ENCODE assay signal across 34 mouse cellular contexts in genomic region chr7:46837073-46837472, GRCm38 (mm10). TPM values are rescaled to one million over a fixed set of nuclear protein-coding genes. Genes with fewer than 3 reads are reported as not detected.
A peak's percentile ranks its signal among the peaks of the same experiment; 100 is the strongest.
DNase-seq lines count a peak whose midpoint lies in the region; TF ChIP-seq lines count a peak whose summit lies in the region.
"Had no signal": no experiment of that assay in that cellular context is flagged by ENCODE, and none has a peak within 500 bp of the region (broad histone marks: within the 10 kb centered on the region; RNA-seq: fewer than 3 reads in every experiment).

No protein-coding gene starts in this region.

- no peaks in the 10 kb centered on the region for H3K79me2 ChIP-seq in heart, adult 2 months (replicated peaks; ENCODE audit: control insufficient read depth, insufficient read depth, low read length)

- H3K27ac ChIP-seq in heart, adult 2 months: peak overlapping the region; percentile 84
- H3K27ac ChIP-seq in layer of hippocampus, adult 2 months: peak overlapping the region; percentile 93; the same call in 1 of the 2 replicates
- H3K27ac ChIP-seq in thymus, adult 2 months (ENCODE audit: control insufficient read depth, insufficient read depth, low read length): no peak overlapping the region
- H3K27ac ChIP-seq: forebrain, embryonic 12.5 days had no signal

- no peaks in the 10 kb centered on the region for H3K36me3 ChIP-seq in heart, adult 2 months (ENCODE audit: control insufficient read depth, insufficient read depth, low read length)
- H3K36me3 ChIP-seq in thymus, adult 2 months (ENCODE audit: control insufficient read depth, insufficient read depth, low read length): no peaks in the 10 kb centered on the region
- H3K36me3 ChIP-seq: embryonic facial prominence, embryonic 13.5 days; forebrain, embryonic 12.5 days; G1E; heart, embryonic 12.5 days; intestine, embryonic 15.5 days; kidney, embryonic 15.5 days; limb, embryonic 10.5 days; neural tube, embryonic 15.5 days had no signal

- WGBS in heart, adult 2 months: 84% methylated on average over 5 of the region's 5 CpGs
- WGBS in thymus, adult 2 months: 89% methylated on average over 5 of the region's 5 CpGs

- H3K4me1 ChIP-seq in heart, adult 2 months (ENCODE audit: control insufficient read depth, insufficient read depth, low read length): peaks cover 19% of the 10 kb centered on the region
- peaks cover 48% of the 10 kb centered on the region for H3K4me1 ChIP-seq in thymus, adult 2 months (replicated peaks; ENCODE audit: control insufficient read depth, insufficient read depth, low read length)

- no peak for TF ChIP-seq CTCF in heart, adult 2 months (IDR thresholded peaks at IDR 0.05)
- no peak for TF ChIP-seq CTCF in layer of hippocampus, adult 2 months (conservative IDR thresholded peaks at IDR 0.05)
- TF ChIP-seq CTCF in thymus, adult 2 months (IDR thresholded peaks at IDR 0.05; ENCODE audit: borderline replicate concordance, control insufficient read depth, extremely low read depth, insufficient read depth, low read length, poor library complexity): no peak

- H3K4me3 ChIP-seq in heart, adult 2 months: no peak overlapping the region
- no peak overlapping the region for H3K4me3 ChIP-seq in layer of hippocampus, adult 2 months
- no peak overlapping the region for H3K4me3 ChIP-seq in thymus, adult 2 months (ENCODE audit: control insufficient read depth, insufficient read depth, low read length)
- H3K4me3 ChIP-seq: erythroblast, embryonic 14.5 days; forebrain, embryonic 12.5 days; heart, embryonic 12.5 days; intestine, embryonic 15.5 days; kidney, embryonic 15.5 days; limb, embryonic 10.5 days; neural tube, embryonic 15.5 days had no signal

- H3K27me3 ChIP-seq in heart, adult 2 months (ENCODE audit: control insufficient read depth, insufficient read depth, low read length): no peaks in the 10 kb centered on the region
- no peaks in the 10 kb centered on the region for H3K27me3 ChIP-seq in thymus, adult 2 months (ENCODE audit: control insufficient read depth, insufficient read depth, low read length)
- H3K27me3 ChIP-seq: CH12.LX; heart, embryonic 12.5 days; intestine, embryonic 15.5 days; neural tube, embryonic 15.5 days; Patski had no signal

- DNase-seq in heart, adult 2 months: no peak
- no peak for DNase-seq in heart, postnatal 14 days
- no peak for DNase-seq in layer of hippocampus, adult 2 months (ENCODE audit: low spot score in 2 of 2)
- no peak for DNase-seq in layer of hippocampus, postnatal 10 days (ENCODE audit: low spot score in 2 of 2)
- DNase-seq in thymus, postnatal 0 days (ENCODE audit: low spot score): peak; percentile 14
- DNase-seq in thymus, adult 2 months: no peak
- DNase-seq in adrenal gland, postnatal 25 days: no peak
- DNase-seq: B cell, adult 2 months; cerebellum, adult 2 months; cerebellum, postnatal 36 days; embryo, embryonic 11 days; gastrocnemius, postnatal 10 days; heart, postnatal 10 days; lung, adult 2 months; lung, postnatal 36 days; right cerebral cortex, adult 18-20 months; right cerebral cortex, postnatal 4 days had no signal

- TF ChIP-seq EP300 in heart, adult 2 months (IDR thresholded peaks at IDR 0.05; ENCODE audit: insufficient read depth, low read depth, low read length): no peak

- no peak overlapping the region for H3K9ac ChIP-seq in heart, adult 2 months (ENCODE audit: low read depth, low read length)
- H3K9ac ChIP-seq: forebrain, embryonic 12.5 days; hindbrain, embryonic 14.5 days; intestine, embryonic 15.5 days; kidney, embryonic 15.5 days; neural tube, embryonic 15.5 days had no signal

- intact Hi-C loops in heart, adult 2 months (cut with DNase I): no loop called here
- intact Hi-C loops in heart, postnatal 14 days (cut with DNase I): no loop called here

- TF ChIP-seq POLR2A in heart, adult 2 months (IDR thresholded peaks at IDR 0.05; ENCODE audit: insufficient read depth, low read depth, low read length): no peak
- no peak for TF ChIP-seq POLR2A in thymus, adult 2 months (IDR thresholded peaks at IDR 0.05; ENCODE audit: control insufficient read depth, extremely low read depth, insufficient read depth, low read length, poor library complexity)

RNA-seq across cellular contexts. Expression of gene Ldha, which starts 4.2 kb away (rescaled TPM):
- total RNA-seq in heart, adult 2 months (2021): 100 to 1,000 TPM; 738 to 741 TPM
- 674 and 1,134 TPM in 2 replicates for polyA plus RNA-seq in heart, adult 2 months (2012; rRNA removed)
- 100 to 1,000 TPM; 746 to 778 TPM for total RNA-seq in heart, postnatal 14 days (2021)
- 100 to 1,000 TPM; 280 to 297 TPM for total RNA-seq in layer of hippocampus, adult 2 months (2021)
- total RNA-seq in layer of hippocampus, postnatal 10 days (2021): 100 to 1,000 TPM; 430 to 445 TPM
- 1,216 and 1,339 TPM in 2 replicates for polyA plus RNA-seq in thymus, postnatal 0 days (2015; fragmentation: Nextera tagmentation; extraction: Ambion mirVana)
- polyA plus RNA-seq in thymus, adult 2 months (2012; rRNA removed): 600 and 660 TPM in 2 replicates
- total RNA-seq in adrenal gland, postnatal 25 days (2021): 283 and 320 TPM in 2 replicates

RNA-seq across cellular contexts. Expression of gene Ldhc, which starts 23.9 kb away (rescaled TPM):
- total RNA-seq in heart, adult 2 months (2021): not detected
- polyA plus RNA-seq in heart, adult 2 months (2012; rRNA removed): 1.1 and 2.3 TPM in 2 replicates
- not detected for total RNA-seq in heart, postnatal 14 days (2021)
- total RNA-seq in layer of hippocampus, adult 2 months (2021): not detected
- not detected for total RNA-seq in layer of hippocampus, postnatal 10 days (2021)
- not detected in 2 replicates for polyA plus RNA-seq in thymus, postnatal 0 days (2015; fragmentation: Nextera tagmentation; extraction: Ambion mirVana)
- polyA plus RNA-seq in thymus, adult 2 months (2012; rRNA removed): 0.20 TPM in 1 of 2 replicates, not detected in the other
- total RNA-seq in adrenal gland, postnatal 25 days (2021): not detected in 2 replicates
- total RNA-seq: adrenal gland, adult 18-20 months; CH12.LX; G1E; gastrocnemius, postnatal 10 days; heart, postnatal 10 days; layer of hippocampus, postnatal 25 days had no signal
- polyA plus RNA-seq: cerebellum, adult 2 months; embryonic facial prominence, embryonic 13.5 days; forebrain, embryonic 12.5 days; frontal cortex, adult 2 months; G1E; heart, embryonic 12.5 days; intestine, embryonic 15.5 days; lung, adult 2 months; midbrain, embryonic 11.5 days; Patski; stomach, embryonic 14.5 days had no signal

RNA-seq across cellular contexts. Expression of gene Gtf2h1, which starts 41.2 kb away (rescaled TPM):
- total RNA-seq in heart, adult 2 months (2021): 10 to 100 TPM; 15.7 to 17.2 TPM
- polyA plus RNA-seq in heart, adult 2 months (2012; rRNA removed): 4.8 and 8.9 TPM in 2 replicates
- total RNA-seq in heart, postnatal 14 days (2021): 10 to 100 TPM; 18.2 to 19.0 TPM
- 10 to 100 TPM; 35.0 to 36.1 TPM for total RNA-seq in layer of hippocampus, adult 2 months (2021)
- total RNA-seq in layer of hippocampus, postnatal 10 days (2021): 10 to 100 TPM; 32.9 to 38.1 TPM
- 54.3 and 56.6 TPM in 2 replicates for polyA plus RNA-seq in thymus, postnatal 0 days (2015; fragmentation: Nextera tagmentation; extraction: Ambion mirVana)
- polyA plus RNA-seq in thymus, adult 2 months (2012; rRNA removed): 13.0 and 14.4 TPM in 2 replicates
- 33.3 and 40.1 TPM in 2 replicates for total RNA-seq in adrenal gland, postnatal 25 days (2021)

RNA-seq across cellular contexts. Expression of gene Hps5, which starts 41.2 kb away (rescaled TPM):
- total RNA-seq in heart, adult 2 months (2021): 1 to 10 TPM; 7.5 to 9.2 TPM
- polyA plus RNA-seq in heart, adult 2 months (2012; rRNA removed): 5.2 and 8.4 TPM in 2 replicates
- 10 to 100 TPM in 1 of 2 experiments, 1 to 10 TPM in 1; 8.0 to 12.5 TPM for total RNA-seq in heart, postnatal 14 days (2021)
- 10 to 100 TPM; 14.0 to 14.2 TPM for total RNA-seq in layer of hippocampus, adult 2 months (2021)
- 10 to 100 TPM; 15.4 to 21.7 TPM for total RNA-seq in layer of hippocampus, postnatal 10 days (2021)
- 15.1 and 16.8 TPM in 2 replicates for polyA plus RNA-seq in thymus, postnatal 0 days (2015; fragmentation: Nextera tagmentation; extraction: Ambion mirVana)
- polyA plus RNA-seq in thymus, adult 2 months (2012; rRNA removed): 21.4 and 22.3 TPM in 2 replicates
- 27.6 and 34.3 TPM in 2 replicates for total RNA-seq in adrenal gland, postnatal 25 days (2021)
